Mouse (Mus musculus) CH12.LX (cell line): ENCODE measurements at regions not wholly inside any gene's neighbourhood (a gene's known extent, or its start where the extent isn't known, plus 50 kb on each side); places are given as distances from the start of the nearest gene placed in this dataset.

ENCODE experiments used
- DNase-seq: peaks from one replicate; pipeline ENCODE4 v3.0.0-alpha.2; 2013; ENCODE audit errors: extremely low read depth
- H3K27ac ChIP-seq: 2 replicates; pipeline ENCODE4 v1.5.1; 2012; ENCODE audit warnings: low read depth, mild to moderate bottlenecking, control low read depth, moderate library complexity; ENCODE audit not compliant: insufficient read depth
- H3K27me3 ChIP-seq: replicated peaks from 2 replicates; pipeline ENCODE3; 2012; ENCODE audit warnings: inconsistent platforms
- H3K36me3 ChIP-seq, 2 experiments: replicated peaks in 1 of 2; 2 replicates each; pipeline versions ENCODE3 to v1.6.1; 2012; ENCODE audit warnings: inconsistent platforms in 1 of 2, low read length in 1 of 2, mild to moderate bottlenecking in 1 of 2, mixed read lengths in 1 of 2, moderate library complexity in 1 of 2; ENCODE audit not compliant: control insufficient read depth in 1 of 2, insufficient read depth in 1 of 2
- H3K4me1 ChIP-seq, 2 experiments: 2 replicates each; pipeline ENCODE4 v1.6.1; 2012; ENCODE audit warnings: inconsistent platforms in 1 of 2, moderate library complexity in 1 of 2; ENCODE audit not compliant: insufficient read depth in 2 of 2, control insufficient read depth in 1 of 2
- H3K4me2 ChIP-seq: 2 replicates; pipeline ENCODE4 v1.6.1; 2012; ENCODE audit warnings: low read depth, mild to moderate bottlenecking, control low read depth; ENCODE audit not compliant: poor library complexity, insufficient read depth, severe bottlenecking
- H3K4me3 ChIP-seq, 3 experiments: fragments of 150-350 bp in 1 of 3; sonication (generic) in 1 of 3; replicated peaks in 1 of 3; 2 replicates each; pipeline versions ENCODE3 to v1.5.1; 2011 to 2012; ENCODE audit warnings: low read depth in 2 of 3, low read length in 2 of 3, mild to moderate bottlenecking in 2 of 3, moderate library complexity in 2 of 3, control low read depth in 1 of 3, improper control_type of control experiment in 1 of 3, inconsistent platforms in 1 of 3, mixed read lengths in 1 of 3; ENCODE audit not compliant: poor library complexity in 1 of 3
- H3K79me2 ChIP-seq: replicated peaks from 2 replicates; pipeline ENCODE4 v1.6.1; 2012; ENCODE audit warnings: mild to moderate bottlenecking, moderate library complexity; ENCODE audit not compliant: control insufficient read depth, poor library complexity, insufficient read depth, severe bottlenecking; ENCODE audit errors: extremely low read depth
- H3K9ac ChIP-seq: 2 replicates; pipeline ENCODE4 v1.6.1; 2012; ENCODE audit warnings: low read depth, mild to moderate bottlenecking, control low read depth, moderate library complexity; ENCODE audit not compliant: insufficient read depth
- H3K9me3 ChIP-seq: replicated peaks from 2 replicates; pipeline ENCODE3; 2012; ENCODE audit warnings: low read length, inconsistent platforms, mixed read lengths
- BHLHE40 ChIP-seq: IDR thresholded peaks from 2 replicates; pipeline ENCODE4 v1.6.1; 2011; ENCODE audit warnings: mild to moderate bottlenecking, low read depth, low read length, improper control_type of control experiment
- CHD2 ChIP-seq: IDR thresholded peaks from 2 replicates; pipeline ENCODE4 v1.6.1; 2011; ENCODE audit warnings: low read length, improper control_type of control experiment
- CTCF ChIP-seq, 2 experiments: IDR thresholded peaks in 1 of 2; conservative IDR thresholded peaks in 1 of 2; 2 replicates each; pipeline ENCODE4 v1.5.1; 2011 to 2012; ENCODE audit warnings: low read depth in 2 of 2, low read length in 2 of 2, improper control_type of control experiment in 1 of 2, inconsistent platforms in 1 of 2, mild to moderate bottlenecking in 1 of 2, moderate library complexity in 1 of 2
- E2F4 ChIP-seq: IDR thresholded peaks from 2 replicates; pipeline ENCODE4 v1.6.1; 2011; ENCODE audit warnings: low read depth, low read length, improper control_type of control experiment; ENCODE audit not compliant: insufficient replicate concordance
- IRF4 ChIP-seq: IDR thresholded peaks from 2 replicates; pipeline ENCODE4 v1.6.1; 2014; ENCODE audit warnings: low read depth, mild to moderate bottlenecking, inconsistent platforms, low read length, improper control_type of control experiment
- JUN ChIP-seq: IDR thresholded peaks from 2 replicates; pipeline ENCODE4 v1.6.1; 2011; ENCODE audit warnings: low read depth, mild to moderate bottlenecking, low read length, improper control_type of control experiment, moderate library complexity; ENCODE audit not compliant: insufficient read depth
- JUND ChIP-seq: conservative IDR thresholded peaks from 2 replicates; pipeline ENCODE4 v1.6.1; 2011; ENCODE audit warnings: low read depth, low read length, improper control_type of control experiment
- MAFK ChIP-seq: IDR thresholded peaks from 2 replicates; pipeline ENCODE4 v1.6.1; 2011; ENCODE audit warnings: low read length, improper control_type of control experiment; ENCODE audit not compliant: insufficient replicate concordance
- MEF2A ChIP-seq: IDR thresholded peaks from 2 replicates; pipeline ENCODE4 v1.6.1; 2014; ENCODE audit warnings: low read depth, mild to moderate bottlenecking, inconsistent platforms, low read length, improper control_type of control experiment, borderline replicate concordance
- MXI1 ChIP-seq: IDR thresholded peaks from 2 replicates; pipeline ENCODE4 v1.6.1; 2011; ENCODE audit warnings: mild to moderate bottlenecking, low read depth, low read length, improper control_type of control experiment
- NELFE ChIP-seq: IDR thresholded peaks from 2 replicates; pipeline ENCODE4 v1.6.1; 2011; ENCODE audit warnings: low read depth, low read length, improper control_type of control experiment
- POLR2AphosphoS2 ChIP-seq: IDR thresholded peaks from 2 replicates; pipeline ENCODE4 v1.6.1; 2011; ENCODE audit warnings: low read depth, low read length, improper control_type of control experiment
- SIN3A ChIP-seq: IDR thresholded peaks from 2 replicates; pipeline ENCODE4 v1.6.1; 2012; ENCODE audit warnings: low read length, improper control_type of control experiment, inconsistent platforms
- TBP ChIP-seq: conservative IDR thresholded peaks from 2 replicates; pipeline ENCODE4 v1.6.1; 2011; ENCODE audit warnings: low read depth, low read length, improper control_type of control experiment
- ZC3H11A ChIP-seq: IDR thresholded peaks from 2 replicates; pipeline ENCODE4 v1.6.1; 2012; ENCODE audit warnings: low read depth, mild to moderate bottlenecking, inconsistent platforms, low read length, improper control_type of control experiment
- ZKSCAN1 ChIP-seq: IDR thresholded peaks from 2 replicates; pipeline ENCODE4 v1.6.1; 2012; ENCODE audit warnings: low read depth, inconsistent platforms, low read length, improper control_type of control experiment, borderline replicate concordance
- dilution Hi-C: fragments of 300-500 bp; cut with MboI; formaldehyde crosslinking; loops from 2 replicates; pipeline ENCODE4 v1.14.3; 2020; ENCODE audit warnings: low sequenced_read_pairs; ENCODE audit not compliant: extremely low pct_unique_long_range_greater_than_20kb, extremely low pct_ligation_motif_present
- in situ Hi-C: fragments of 300-500 bp; cut with MboI; formaldehyde crosslinking; loops from 3 replicates; pipeline ENCODE4 v1.14.3; 2019; ENCODE audit warnings: low sequenced_read_pairs, low pct_ligation_motif_present, low pct_unique_long_range_greater_than_20kb, mixed read lengths

DNA sequence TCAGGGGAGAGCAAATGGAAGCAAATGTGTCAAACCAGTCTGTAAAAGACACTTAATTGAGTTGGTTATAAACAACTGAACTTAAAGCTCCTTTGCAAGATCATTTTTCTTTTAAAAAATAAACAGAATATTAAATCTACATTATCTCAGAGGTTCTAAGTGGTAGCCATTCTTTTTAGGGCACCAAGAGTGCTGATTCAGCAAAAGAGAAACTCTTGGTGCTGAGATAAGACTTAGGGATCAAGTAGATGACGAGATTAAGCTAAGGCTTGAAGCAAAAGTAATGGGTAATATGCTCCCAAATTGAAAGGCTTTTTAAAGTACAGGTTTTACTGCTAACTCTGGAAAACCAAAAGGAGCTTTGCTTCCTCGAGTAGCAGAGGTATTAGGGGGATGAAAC lies 740.5 kb downstream of the Gbe1 start:
- dilution Hi-C loops, result no loop called here
- Histone ChIP-seq H3K9me3 (peaks cover 36% of the 10 kb centered on the region), H3K4me1 (no peaks in the 10 kb centered on the region), H3K4me2 (no peak overlapping the region), H3K27me3 (no peaks in the 10 kb centered on the region), H3K27ac (no peak overlapping the region), H3K9ac (no peak overlapping the region)
- DNase-seq, result no peak
- in situ Hi-C loops, result no loop called here
- TF ChIP-seq MAFK (peak; percentile 65; the same call in 1 of the 2 replicates), NELFE (no peak)
- TF ChIP-seq, all 38 proteins: peak for 1
- Histone ChIP-seq H3K36me3 (no peaks in the 10 kb centered on the region), H3K4me3 (no peak overlapping the region), H3K79me2 (no peaks in the 10 kb centered on the region)

DNA sequence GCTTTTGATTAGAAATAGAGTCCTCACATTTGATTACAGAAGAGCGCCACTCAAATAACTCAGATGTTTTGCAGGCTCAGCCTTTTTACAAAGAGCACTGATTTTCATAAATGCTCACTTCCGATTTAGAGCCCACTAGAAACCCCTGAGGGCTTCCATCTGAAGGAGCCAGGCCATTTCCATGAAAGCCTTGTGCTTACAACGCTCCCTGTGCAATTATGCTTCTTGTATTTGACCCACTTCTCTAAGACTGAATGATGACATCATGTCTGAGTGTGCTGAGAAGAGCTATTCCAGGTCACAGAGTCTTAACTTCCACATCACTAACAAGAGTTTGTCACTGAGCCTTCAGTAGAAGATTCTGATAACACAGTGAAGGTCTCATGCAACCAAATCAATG lies 749.0 kb downstream of the Gbe1 start:
- H3K9me3 ChIP-seq, result peaks cover 40% of the 10 kb centered on the region
- no peaks in the 10 kb centered on the region for H3K27me3 ChIP-seq
- in situ Hi-C loops, result no loop called here
- H3K36me3 ChIP-seq, result no peaks in the 10 kb centered on the region
- H3K9ac ChIP-seq, result no peak overlapping the region
- H3K4me3 ChIP-seq, result no peak overlapping the region
- TF ChIP-seq IRF4 (no peak), MXI1 (no peak), JUND (no peak), CHD2 (no peak), ZC3H11A (no peak), SIN3A (no peak), CTCF (conservative IDR thresholded peaks at IDR 0.05 in 1 of 2, IDR thresholded peaks at IDR 0.05 in 1 of 2; ENCODE audit: low read depth in 2 of 2, low read length in 2 of 2) (no peak), MAFK (no peak), BHLHE40 (no peak), POLR2AphosphoS2 (no peak), E2F4 (no peak), JUN (no peak), ZKSCAN1 (no peak)
- no peaks in the 10 kb centered on the region for H3K79me2 ChIP-seq
- no peaks in the 10 kb centered on the region for H3K4me1 ChIP-seq
- H3K4me2 ChIP-seq, result no peak overlapping the region
- dilution Hi-C loops, result no loop called here
- no peak for DNase-seq
- no peak overlapping the region for H3K27ac ChIP-seq

DNA sequence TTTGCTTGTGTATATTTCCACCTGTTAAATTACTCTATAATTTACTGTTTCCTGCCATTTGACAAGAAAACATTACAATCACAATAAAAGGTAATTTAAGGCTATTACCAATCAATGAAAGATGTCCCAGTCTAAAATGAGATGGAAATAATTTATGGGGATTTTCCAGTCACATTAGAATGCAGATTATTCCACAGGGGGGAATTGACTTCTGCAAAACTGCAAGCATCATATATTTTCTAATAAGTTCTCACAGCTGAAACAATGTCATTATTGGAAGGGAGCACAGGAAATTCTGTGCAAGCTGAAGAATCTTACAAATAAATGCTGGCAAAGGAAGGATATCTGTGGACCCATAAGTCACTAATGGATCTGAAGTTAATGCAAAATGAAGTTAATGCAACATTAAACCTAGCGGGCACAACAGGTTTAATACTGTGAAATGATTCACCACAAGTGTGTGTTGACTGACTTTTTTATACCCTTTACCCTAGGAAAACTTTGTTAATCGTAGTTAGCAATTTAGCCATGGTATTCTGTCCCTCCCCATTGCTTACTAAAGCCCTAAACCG lies 749.7 kb downstream of the Gbe1 start:
- dilution Hi-C loops, result no loop called here

More for the DNA sequence above, 749.7 kb downstream of the Gbe1 start:
- Histone ChIP-seq H3K4me1 (no peaks in the 10 kb centered on the region), H3K27ac (no peak overlapping the region), H3K9ac (no peak overlapping the region), H3K79me2 (no peaks in the 10 kb centered on the region), H3K4me3 (no peak overlapping the region), H3K36me3 (no peaks in the 10 kb centered on the region)
- no peak for DNase-seq
- no peak for TF ChIP-seq E2F4
- TF ChIP-seq TBP, result no peak
- TF ChIP-seq MEF2A, result no peak
- TF ChIP-seq, all 38 proteins: peak for 0
- Histone ChIP-seq H3K9me3 (peaks cover 40% of the 10 kb centered on the region), H3K4me2 (no peak overlapping the region), H3K27me3 (no peaks in the 10 kb centered on the region)
- in situ Hi-C loops, result no loop called here
